Mouse (Mus musculus): ENCODE measurements around the gene Olfr1417. TPM values are rescaled to one million over a fixed set of nuclear protein-coding genes. Genes with fewer than 3 reads are reported as not detected.

Olfr1417 gene
- polyA plus RNA-seq, 1 experiment from 2014 or later, result 0.12 TPM

DNA sequence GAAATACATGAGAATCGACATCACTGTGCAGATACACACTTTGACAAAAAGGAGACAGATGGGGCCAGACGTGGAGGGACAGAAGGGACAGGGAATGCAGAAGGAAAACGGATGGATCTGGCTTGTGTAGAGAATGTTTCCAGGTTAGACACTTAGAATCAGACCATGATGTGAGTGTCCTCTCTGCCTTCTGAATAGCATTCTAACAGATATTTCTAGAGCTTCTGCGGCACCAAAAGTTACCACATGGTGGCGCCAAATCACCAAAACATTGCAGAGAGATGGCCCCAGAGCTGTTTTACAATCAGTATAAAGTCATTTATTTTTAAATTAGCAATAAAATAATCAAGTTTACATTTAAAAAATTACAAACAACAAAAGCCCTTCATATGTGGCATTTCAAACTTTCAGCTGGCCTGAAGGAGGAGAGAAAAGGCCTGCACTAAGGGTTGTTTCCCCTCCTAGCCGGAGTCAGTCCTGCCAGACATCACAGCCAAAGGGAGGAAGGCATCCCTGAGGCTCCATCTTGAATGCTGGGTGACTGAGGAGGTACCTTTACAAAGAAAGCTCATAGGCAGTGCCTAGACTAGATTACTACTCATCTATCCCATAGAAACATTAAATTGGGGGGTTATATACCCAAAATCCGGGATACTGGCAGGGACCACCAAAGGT lies 61.7 kb downstream of the Olfr1417 start:
- Histone ChIP-seq H3K4me3 (no peak overlapping the region), H3K27me3 (no peaks in the 10 kb centered on the region), H3K9ac (no peak overlapping the region), H3K4me1 (replicated peaks) (no peaks in the 10 kb centered on the region), H3K36me3 (peaks cover 35% of the 10 kb centered on the region), H3K27ac (replicated peaks) (no peak overlapping the region), H3K4me2 (no peak overlapping the region), H3K9me3 (no peaks in the 10 kb centered on the region)
- whole genome bisulfite sequencing, result 63% methylated on average over 7 of the region's 7 CpGs
- no peak for ATAC-seq (ENCODE audit: low FRiP score, low read depth)

Other genes starting within 250 kb of the Olfr1417 start
- 2.6 and 3.0 TPM in 2 replicates for gene Ms4a6d, start 234.4 kb downstream of the Olfr1417 start, polyA plus RNA-seq (2015; fragmentation: Nextera tagmentation; extraction: Ambion mirVana)
- gene Ms4a2, start 215.5 kb downstream of the Olfr1417 start, polyA plus RNA-seq (2015; fragmentation: Nextera tagmentation; extraction: Ambion mirVana), result 0.13 and 0.19 TPM in 2 replicates
- not detected in 2 replicates for gene Ms4a3, start 198.4 kb downstream of the Olfr1417 start, polyA plus RNA-seq (2015; fragmentation: Nextera tagmentation; extraction: Ambion mirVana)
- gene Oosp2, start 178.7 kb downstream of the Olfr1417 start, polyA plus RNA-seq (2015; fragmentation: Nextera tagmentation; extraction: Ambion mirVana), result not detected in 2 replicates
- not detected in 2 replicates for gene Oosp1, start 148.1 kb downstream of the Olfr1417 start, polyA plus RNA-seq (2015; fragmentation: Nextera tagmentation; extraction: Ambion mirVana)
- not detected in 2 replicates for gene Oosp3, start 142.2 kb downstream of the Olfr1417 start, polyA plus RNA-seq (2015; fragmentation: Nextera tagmentation; extraction: Ambion mirVana)
- gene Gif, start 91.7 kb downstream of the Olfr1417 start, polyA plus RNA-seq (2015; fragmentation: Nextera tagmentation; extraction: Ambion mirVana), result not detected in 2 replicates
- 44.6 and 45.2 TPM in 2 replicates for gene Mrpl16, start 68.8 kb downstream of the Olfr1417 start, polyA plus RNA-seq (2015; fragmentation: Nextera tagmentation; extraction: Ambion mirVana)
- 17.6 and 20.6 TPM in 2 replicates for gene Stx3, start 19.8 kb downstream of the Olfr1417 start, polyA plus RNA-seq (2015; fragmentation: Nextera tagmentation; extraction: Ambion mirVana)
- not detected in 2 replicates for gene Olfr1418, start 21.8 kb upstream of the Olfr1417 start, polyA plus RNA-seq (2015; fragmentation: Nextera tagmentation; extraction: Ambion mirVana)
- not detected in 2 replicates for gene Olfr1419, start 35.9 kb upstream of the Olfr1417 start, polyA plus RNA-seq (2015; fragmentation: Nextera tagmentation; extraction: Ambion mirVana)
- not detected in 2 replicates for gene Olfr1420, start 47.3 kb upstream of the Olfr1417 start, polyA plus RNA-seq (2015; fragmentation: Nextera tagmentation; extraction: Ambion mirVana)
- gene Patl1, start 73.2 kb upstream of the Olfr1417 start, polyA plus RNA-seq (2015; fragmentation: Nextera tagmentation; extraction: Ambion mirVana), result 15.1 and 16.8 TPM in 2 replicates
- 3.4 and 3.7 TPM in 2 replicates for gene Osbp, start 126.7 kb upstream of the Olfr1417 start, polyA plus RNA-seq (2015; fragmentation: Nextera tagmentation; extraction: Ambion mirVana)
- gene Olfr1423, start 202.1 kb upstream of the Olfr1417 start, polyA plus RNA-seq (2015; fragmentation: Nextera tagmentation; extraction: Ambion mirVana), result not detected in 2 replicates
- not detected in 2 replicates for gene Olfr1424, start 223.5 kb upstream of the Olfr1417 start, polyA plus RNA-seq (2015; fragmentation: Nextera tagmentation; extraction: Ambion mirVana)
- not detected in 2 replicates for gene Olfr1425, start 238.5 kb upstream of the Olfr1417 start, polyA plus RNA-seq (2015; fragmentation: Nextera tagmentation; extraction: Ambion mirVana)